Mouse (Mus musculus) megakaryocyte progenitor cell, adult 5-6 weeks (primary cell): ENCODE measurements around the gene Cmtm4. TPM values are rescaled to one million over a fixed set of nuclear protein-coding genes. Genes with fewer than 3 reads are reported as not detected.

Experiments
- ATAC-seq: replicated peaks from 2 replicates; pipeline ENCODE4 v1.8.0; 2016; ENCODE audit warnings: mild to moderate bottlenecking, moderate TSS enrichment, inconsistent platforms; ENCODE audit not compliant: poor library complexity
- total RNA-seq, 2 experiments: library from RNA; stranded (forward) in 1 of 2; stranded (reverse) in 1 of 2; fragments of 157-497, 149-512 nt in 1 of 2; fragments of 200-1000 nt in 1 of 2; gene quantifications; 2 replicates each; pipeline versions ENCODE4 v1.2.3 to v1.2.4; 2015 to 2017

The Cmtm4 gene
- total RNA-seq, 2 experiments from 2014 or later = 0.79 to 0.87 TPM

DNA sequence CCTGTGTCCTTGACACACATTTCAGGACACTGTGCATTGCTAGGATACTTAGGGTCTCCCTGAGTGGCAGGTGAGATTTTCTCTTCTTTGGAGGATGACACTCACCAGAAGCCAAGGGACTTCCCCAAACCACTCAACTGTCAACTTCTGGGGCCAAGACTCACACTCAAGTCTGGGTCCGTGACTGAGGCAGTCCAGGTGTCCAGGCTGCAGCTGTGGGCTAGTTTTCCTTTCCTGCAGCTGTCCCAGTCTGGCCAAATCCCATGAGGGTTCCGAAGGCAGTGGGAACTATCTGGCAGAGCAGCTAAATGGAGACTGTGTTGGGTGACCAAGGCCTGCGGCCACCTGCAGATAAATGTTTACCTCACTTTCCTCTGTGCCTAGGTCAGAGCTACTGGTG, 16.4 kb upstream of the Cmtm4 start:
- no peak for ATAC-seq

- no peak for ATAC-seq
These were observed 15.9 kb upstream of the Cmtm4 start for GRCm38 (mm10) chr8:104411468-104411867.

DNA sequence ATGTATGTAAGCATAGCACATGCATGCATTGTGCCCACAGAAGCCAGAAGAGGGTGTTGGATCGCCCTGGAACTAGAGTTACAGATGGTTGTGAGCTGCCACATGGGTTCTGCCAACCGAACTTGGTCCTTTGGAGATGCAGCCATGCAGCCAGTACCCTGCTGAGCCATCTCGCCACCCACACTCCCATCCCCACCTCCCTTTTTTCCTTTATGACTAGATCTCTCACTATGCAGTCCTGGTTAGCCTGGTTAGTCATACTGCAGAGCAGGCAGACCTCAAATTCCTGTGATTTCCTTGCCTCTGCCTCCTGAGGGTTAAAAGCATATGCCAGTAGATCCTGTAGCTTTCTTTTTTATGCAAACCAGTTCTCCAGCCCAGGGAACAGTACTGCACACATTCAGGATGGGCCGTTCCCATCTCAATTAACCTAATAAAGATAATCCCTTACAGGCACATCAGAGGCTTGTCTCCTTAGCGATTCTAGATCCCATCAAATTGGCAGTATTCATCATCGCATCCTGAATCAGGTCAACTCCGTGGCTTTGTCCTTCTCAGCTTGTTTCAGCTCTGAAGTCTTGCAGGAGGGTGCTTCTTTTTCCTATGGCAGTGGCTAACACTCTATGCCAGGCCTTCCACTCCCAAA, 15.1 kb upstream of the Cmtm4 start:
- ATAC-seq = no peak

GRCm38 (mm10) chr8:104408328-104409110, 12.9 kb upstream of the Cmtm4 start:
- ATAC-seq = no peak

DNA sequence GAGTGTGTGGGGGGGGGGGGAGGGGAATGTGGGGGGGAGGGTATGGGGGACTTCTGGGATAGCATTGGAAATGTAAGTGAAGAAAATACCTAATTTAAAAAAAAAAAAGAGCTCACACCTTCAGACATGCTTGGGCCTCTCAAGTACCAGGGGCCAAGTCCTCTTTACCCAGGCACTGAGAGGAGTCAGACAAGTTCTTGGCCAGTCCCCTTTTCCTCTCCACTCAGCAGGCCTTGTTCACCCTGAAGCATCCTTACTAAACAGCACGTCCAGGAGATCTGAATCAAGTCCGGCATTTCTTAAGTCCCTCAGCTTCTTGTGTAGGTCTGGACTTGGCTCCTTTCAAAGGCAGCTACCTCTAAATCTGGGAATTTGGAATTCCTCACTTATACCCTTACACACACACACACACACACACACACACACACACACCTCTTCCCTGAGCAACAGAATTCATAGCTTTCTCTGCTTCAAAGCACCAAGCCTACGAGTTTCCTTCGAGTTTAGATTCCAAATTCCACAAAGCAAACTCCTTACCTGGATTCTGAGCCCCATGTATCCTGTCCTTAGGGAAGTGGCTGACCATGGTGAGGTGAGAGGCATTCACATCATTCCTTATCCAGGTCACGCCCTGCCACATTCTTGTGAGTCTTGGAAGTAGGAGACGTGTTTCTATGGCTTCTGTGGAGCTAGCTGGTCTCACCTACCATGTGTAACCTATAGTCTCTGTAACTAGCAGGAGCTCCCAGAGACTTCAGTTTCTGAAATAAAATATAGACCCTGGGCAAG, 10.9 kb upstream of the Cmtm4 start:
- ATAC-seq = no peak

GRCm38 (mm10) chr8:104405430-104406187, 10.0 kb upstream of the Cmtm4 start:
- no peak for ATAC-seq

GRCm38 (mm10) chr8:104403596-104403995, 8.0 kb upstream of the Cmtm4 start:
- ATAC-seq = peak; percentile 79

DNA sequence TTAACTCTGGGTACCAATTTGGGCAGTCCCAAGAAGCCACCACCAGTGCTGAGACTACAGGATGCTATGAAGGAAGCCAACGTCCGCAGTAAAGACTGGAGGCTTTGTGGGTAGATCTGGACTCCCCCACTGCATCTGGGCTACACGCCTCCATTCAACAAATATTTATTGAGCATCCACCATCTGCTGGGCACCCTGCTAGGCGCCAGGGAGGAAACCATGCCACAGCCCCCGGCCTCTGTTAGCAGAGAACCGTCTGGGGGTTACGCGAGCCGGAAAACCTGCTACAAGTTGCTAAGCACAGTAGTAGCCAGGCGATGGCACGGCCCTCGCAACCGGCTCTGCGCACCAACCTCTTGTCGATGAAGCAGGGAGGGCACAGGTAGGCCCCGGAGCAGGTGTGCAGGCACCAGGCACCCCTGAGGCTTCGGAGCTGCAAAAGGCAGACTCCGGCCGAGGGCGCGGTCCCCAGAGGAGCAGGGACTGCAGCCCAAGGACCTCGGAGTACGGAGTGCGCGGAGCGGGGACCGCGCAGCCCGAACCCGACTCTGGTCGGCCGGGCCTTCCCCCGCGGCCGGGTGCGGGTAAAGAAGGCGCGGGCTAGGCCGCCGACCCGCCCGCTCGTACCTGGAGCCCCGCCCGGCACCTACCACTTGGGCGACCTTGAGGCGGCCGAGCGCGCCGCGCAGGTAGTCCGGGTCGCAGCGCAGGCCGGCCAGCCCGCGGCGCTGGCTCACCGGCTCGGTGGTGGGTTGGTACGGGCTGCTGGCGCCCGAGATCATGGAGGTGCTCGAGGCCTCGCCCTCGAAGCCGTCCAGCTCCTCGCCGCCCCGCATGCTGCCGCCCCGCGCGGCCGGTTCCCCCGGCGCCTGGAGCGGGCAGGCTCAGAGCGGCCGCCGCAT, 555 bp downstream of the Cmtm4 start:
- peak; percentile 46 for ATAC-seq

- ATAC-seq = no peak
These were observed 1.8 kb downstream of the Cmtm4 start for GRCm38 (mm10) chr8:104393767-104394166.

- no peak for ATAC-seq
These were observed 2.5 kb downstream of the Cmtm4 start for GRCm38 (mm10) chr8:104393139-104393538.

DNA sequence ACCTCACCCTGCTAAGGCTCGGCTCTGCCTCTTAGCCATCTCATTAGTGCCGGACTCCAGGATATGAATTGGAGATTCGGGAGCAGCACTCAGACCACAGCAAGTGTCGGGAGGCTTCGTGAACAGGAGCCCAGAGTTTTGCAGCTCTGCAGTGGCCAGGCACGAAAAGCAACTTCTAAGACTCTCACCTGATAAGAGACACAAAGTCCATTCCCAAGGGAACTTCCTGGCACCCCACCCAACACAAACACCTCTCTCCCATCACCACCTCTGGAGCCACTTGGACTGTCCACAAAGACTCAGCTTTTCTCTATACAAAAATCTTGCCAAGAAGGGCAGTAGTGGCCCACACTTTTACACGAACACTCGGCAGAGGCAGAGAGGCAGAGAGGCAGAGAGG, 5.4 kb downstream of the Cmtm4 start:
- ATAC-seq = no peak

DNA sequence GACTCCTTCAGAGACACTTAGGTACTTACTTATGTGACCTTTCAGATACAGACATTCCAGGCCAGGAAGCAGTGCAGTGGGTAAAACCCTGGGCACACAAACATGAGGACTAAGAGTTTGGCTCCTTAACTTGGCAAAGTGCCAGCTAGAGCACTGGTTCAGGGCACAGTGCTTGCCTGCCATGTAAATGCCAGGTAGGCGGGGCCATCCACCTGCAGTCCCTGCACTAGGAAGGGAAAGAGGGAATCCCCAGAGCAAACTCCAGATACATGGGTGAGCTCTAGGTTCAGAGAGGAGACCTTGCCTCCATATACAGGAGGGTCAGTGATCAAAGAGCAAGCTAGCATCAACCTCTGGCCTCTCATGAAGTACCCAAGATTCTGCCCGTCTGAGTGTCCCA, 7.6 kb downstream of the Cmtm4 start:
- no peak for ATAC-seq

DNA sequence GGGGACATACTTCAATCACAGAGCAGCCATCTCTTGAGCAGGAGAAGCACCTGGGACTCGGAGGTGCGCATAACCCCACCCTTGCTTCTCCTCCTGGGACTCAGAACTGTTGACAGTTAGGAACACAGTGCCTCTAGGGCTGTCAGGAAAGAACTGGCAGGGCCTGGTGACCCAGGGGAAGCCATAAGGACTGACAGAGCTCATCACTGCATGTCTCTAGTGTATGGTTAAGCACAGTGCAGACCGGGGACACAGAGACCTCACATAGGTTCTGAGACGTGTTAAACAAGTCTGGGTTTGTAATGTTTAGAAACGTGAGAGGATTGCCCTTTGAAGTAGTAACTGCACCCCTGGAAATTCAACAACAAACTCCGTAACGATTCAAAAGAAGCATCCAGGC, 8.1 kb downstream of the Cmtm4 start:
- ATAC-seq = no peak

DNA sequence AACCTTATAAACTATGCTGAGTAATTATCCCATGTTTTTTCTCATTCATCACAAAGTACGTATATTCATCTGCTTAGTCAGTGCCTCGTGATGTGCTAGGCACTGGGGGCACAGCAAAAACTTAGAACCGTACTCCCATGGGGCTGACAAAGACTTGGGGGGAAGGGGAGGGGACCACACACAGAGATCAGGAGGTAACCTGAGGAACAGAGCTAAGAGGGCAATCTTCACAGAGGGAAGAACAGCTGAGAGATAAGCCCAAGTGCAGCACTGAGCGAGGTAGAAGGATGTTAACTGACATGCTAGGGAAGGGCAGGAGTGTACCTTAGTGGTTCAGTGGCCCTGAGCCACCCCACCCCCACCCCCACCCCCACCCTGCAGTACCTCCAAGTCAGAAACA, 8.9 kb downstream of the Cmtm4 start:
- ATAC-seq = no peak

DNA sequence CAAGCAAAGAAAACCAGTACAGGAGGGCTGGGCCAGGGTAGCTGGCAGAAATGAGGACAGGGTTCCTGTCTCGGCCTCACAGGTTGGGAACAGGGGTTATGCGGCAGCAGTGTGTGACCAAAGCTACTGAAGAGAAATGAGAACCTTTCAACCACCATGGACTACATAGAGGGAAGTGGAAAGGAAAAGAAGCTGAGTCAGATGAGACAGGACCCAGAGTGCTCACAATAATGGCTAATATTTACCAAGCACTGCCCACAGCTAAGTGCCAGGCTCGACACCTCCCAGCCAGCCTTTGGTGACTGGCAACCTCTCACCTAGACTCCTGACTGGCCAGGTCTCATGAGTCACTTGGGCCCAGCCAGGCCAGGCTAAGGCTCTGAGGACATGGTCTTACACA, 11.6 kb downstream of the Cmtm4 start:
- ATAC-seq = peak; percentile 69

DNA sequence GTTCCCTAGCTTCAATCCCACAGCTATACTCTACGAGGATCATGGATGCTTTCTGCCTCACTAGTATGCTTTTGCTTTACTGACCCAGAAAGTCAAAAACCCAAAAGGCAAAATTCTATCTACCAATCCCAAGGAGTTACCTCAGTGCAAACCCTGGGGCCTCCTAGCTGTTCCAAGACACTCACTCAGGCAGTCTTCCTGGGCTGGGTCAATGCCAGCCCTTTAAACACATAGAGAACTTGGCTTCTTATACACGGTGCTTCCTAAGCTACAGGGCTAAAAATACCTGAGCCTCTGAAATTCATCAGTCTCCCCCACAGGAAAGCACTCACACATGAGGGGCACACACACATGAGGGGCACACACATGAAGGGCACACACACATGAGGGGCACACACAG, 12.3 kb downstream of the Cmtm4 start:
- no peak for ATAC-seq

DNA sequence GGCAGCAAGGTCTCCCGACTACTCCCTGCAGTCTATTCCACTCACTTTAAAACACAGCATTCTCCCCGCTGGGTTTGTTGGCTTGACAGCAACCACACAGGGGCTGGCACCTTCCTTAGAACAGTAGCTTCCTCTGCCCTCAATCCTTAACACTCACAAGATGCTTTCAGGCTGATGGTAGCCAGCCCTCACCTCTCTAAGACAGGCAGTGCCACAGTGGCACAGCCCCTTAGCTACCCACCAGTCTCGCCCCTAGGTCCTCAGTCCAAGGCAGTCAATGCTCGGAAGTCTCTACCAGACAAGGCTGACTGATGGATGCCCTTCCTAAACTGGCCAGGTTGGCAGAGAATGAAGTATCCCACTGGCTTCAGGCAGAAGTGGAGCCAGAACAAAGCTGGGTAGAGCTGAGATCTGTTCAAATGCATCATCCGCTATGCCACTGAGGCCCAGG, 14.6 kb downstream of the Cmtm4 start:
- no peak for ATAC-seq

DNA sequence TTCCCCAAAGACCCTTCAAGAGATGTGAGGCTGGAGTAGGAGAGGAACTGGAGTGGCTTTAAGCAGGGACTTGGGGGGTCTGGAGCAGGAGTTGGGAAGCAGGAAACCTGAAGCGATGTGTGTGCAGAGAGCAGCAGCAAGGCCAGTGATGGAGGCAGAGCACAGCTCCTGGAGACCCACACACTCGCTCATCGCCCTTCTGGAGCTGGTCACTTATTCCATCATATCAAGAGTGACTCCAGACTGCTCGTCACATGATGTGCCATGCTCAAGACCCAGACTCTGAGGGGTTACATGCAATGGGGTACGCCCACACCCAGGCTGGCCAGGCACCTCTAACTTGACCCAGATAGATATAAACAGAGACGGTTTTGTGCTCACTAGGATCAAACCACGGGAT, 15.3 kb downstream of the Cmtm4 start:
- no peak for ATAC-seq

GRCm38 (mm10) chr8:104379301-104379836, 16.2 kb downstream of the Cmtm4 start:
- ATAC-seq = no peak

DNA sequence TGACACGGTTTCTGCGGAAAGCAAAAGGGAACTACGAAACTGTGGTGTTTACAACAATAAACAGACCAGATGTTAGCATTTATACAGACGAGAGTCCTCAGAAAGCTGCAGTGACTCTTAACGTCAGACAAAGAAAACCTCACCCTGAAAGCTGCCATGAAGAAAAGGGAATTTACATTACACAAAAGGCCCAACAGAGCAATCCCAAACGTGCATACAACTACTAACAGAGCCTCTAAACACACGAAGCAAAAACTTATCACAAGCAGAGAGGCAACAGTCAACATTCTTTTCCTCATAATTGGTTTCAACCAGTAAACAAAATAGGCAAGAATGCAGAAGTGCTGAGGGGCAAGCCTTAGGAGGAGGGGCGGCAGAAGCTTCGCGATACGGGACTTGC, 18.9 kb downstream of the Cmtm4 start:
- ATAC-seq = no peak
